Mouse (Mus musculus) spleen, adult 2 months (tissue): ENCODE data around the gene Barx1.

ENCODE experiments used
- CTCF ChIP-seq: fragments of 200-500 bp; IDR thresholded peaks from 2 replicates; pipeline ENCODE4 v1.5.1; 2011; ENCODE audit warnings: mild to moderate bottlenecking, inconsistent platforms; ENCODE audit not compliant: insufficient read depth, insufficient read length, insufficient replicate concordance; ENCODE audit errors: extremely low read depth
- POLR2A ChIP-seq: fragments of 200-500 bp; IDR thresholded peaks from 2 replicates; pipeline ENCODE4 v1.6.1; 2011; ENCODE audit warnings: low read depth, low read length, inconsistent platforms

DNA sequence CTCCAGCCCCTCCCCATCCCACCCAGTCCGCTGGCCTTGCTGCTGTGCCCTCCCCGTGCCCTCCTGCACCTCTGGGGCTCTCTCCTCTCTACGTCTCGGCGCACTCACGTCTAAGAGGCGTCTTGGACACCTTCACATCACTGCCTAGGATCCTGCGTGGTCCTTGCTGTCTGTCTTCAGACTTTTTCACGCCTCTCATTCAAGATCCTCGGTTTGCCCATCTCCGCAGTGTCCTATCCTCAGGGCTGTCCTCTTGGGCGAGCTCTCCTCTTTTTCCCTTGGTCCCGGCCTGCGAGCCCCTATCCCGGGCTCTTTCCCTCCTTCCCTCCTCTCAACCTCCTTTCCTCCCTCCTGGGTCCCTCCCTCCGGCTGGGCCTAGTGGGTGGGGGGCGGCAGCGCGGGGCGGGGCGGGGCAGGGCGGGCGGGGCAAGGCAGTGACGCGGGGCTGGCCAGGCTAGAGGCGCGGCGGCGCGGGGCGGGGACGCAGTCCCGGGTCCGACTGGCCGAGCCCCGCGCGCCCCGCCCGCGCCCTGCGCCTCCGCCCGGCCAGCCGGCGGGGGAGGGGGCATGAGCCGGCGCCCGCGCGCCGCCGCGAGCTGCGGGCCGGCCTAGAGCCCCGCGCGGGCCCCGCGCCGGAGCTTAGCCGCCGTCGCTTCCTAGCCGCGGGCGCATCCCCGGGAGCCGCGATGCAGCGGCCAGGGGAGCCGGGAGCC, at the start of gene Barx1:
- TF ChIP-seq CTCF (no peak), POLR2A (no peak)
